Mouse (Mus musculus) stomach, postnatal 0 days (tissue): ENCODE measurements around the gene L3mbtl4. TPM values are rescaled to one million over a fixed set of nuclear protein-coding genes. Genes with fewer than 3 reads are reported as not detected.

Source experiments
- ATAC-seq: fragments of 200-750 bp; cut with Nextera tagmentation; 2 replicates; pipeline ENCODE4 v1.8.0; 2017; ENCODE audit not compliant: low FRiP score, low TSS enrichment
- DNase-seq: peaks from one replicate; pipeline ENCODE4 v3.0.0-alpha.2; 2016; ENCODE audit warnings: low spot score
- H3K27ac ChIP-seq: fragments of 300-500 bp; sonication (generic); replicated peaks from 2 replicates; pipeline ENCODE4 v1.5.1; 2014; ENCODE audit warnings: mild to moderate bottlenecking, control low read depth
- H3K27me3 ChIP-seq: fragments of 300-500 bp; sonication (generic); 2 replicates; pipeline ENCODE4 v1.6.1; 2014; ENCODE audit warnings: low read length; ENCODE audit not compliant: control insufficient read depth, insufficient read depth
- H3K36me3 ChIP-seq: fragments of 300-500 bp; sonication (generic); 2 replicates; pipeline ENCODE4 v1.6.1; 2014; ENCODE audit warnings: low read length, mixed read lengths; ENCODE audit not compliant: control insufficient read depth, insufficient read depth
- H3K4me1 ChIP-seq: fragments of 300-500 bp; sonication (generic); replicated peaks from 2 replicates; pipeline ENCODE4 v1.6.1; 2014; ENCODE audit warnings: antibody characterized with exemption; ENCODE audit not compliant: control insufficient read depth, insufficient read depth
- H3K4me2 ChIP-seq: fragments of 300-500 bp; sonication (generic); replicated peaks from 2 replicates; pipeline ENCODE4 v1.6.1; 2014; ENCODE audit warnings: low read depth, mild to moderate bottlenecking, control low read depth, moderate library complexity
- H3K4me3 ChIP-seq: fragments of 300-500 bp; sonication (generic); 2 replicates; pipeline ENCODE4 v1.5.1; 2014; ENCODE audit warnings: low read depth, low read length, control low read depth
- H3K9ac ChIP-seq: fragments of 300-500 bp; sonication (generic); 2 replicates; pipeline ENCODE4 v1.6.1; 2014; ENCODE audit warnings: mild to moderate bottlenecking, low read length, control low read depth, mixed read lengths
- H3K9me3 ChIP-seq: fragments of 300-500 bp; sonication (generic); 2 replicates; pipeline ENCODE4 v1.6.1; 2016; ENCODE audit warnings: low read length; ENCODE audit not compliant: control insufficient read depth
- CTCF ChIP-seq: IDR thresholded peaks from 2 replicates; pipeline ENCODE4 v1.5.1; 2016; ENCODE audit warnings: antibody characterized with exemption, low read depth, mild to moderate bottlenecking, moderate library complexity
- EP300 ChIP-seq: optimal IDR thresholded peaks from 2 replicates; pipeline ENCODE3; 2016; ENCODE audit warnings: antibody characterized with exemption
- WGBS: fragments of 180-500 bp; shearing (Covaris S2); extraction: QIAGEN DNeasy Blood & Tissue Kit; methylation state at CpG from one replicate; pipeline ENCODE4 v1.1.7; 2014; 5-methylcytosine and 5-hydroxymethylcytosine counted together
- polyA plus RNA-seq: library from polyadenylated mRNA; unstranded; fragments of >200 nt; fragmentation: Nextera tagmentation; extraction: Ambion mirVana; gene quantifications from 2 replicates; pipeline ENCODE4 v1.2.1, GENCODE M21; 2015

The L3mbtl4 gene
- polyA plus RNA-seq, 1 experiment from 2014 or later = not detected

DNA sequence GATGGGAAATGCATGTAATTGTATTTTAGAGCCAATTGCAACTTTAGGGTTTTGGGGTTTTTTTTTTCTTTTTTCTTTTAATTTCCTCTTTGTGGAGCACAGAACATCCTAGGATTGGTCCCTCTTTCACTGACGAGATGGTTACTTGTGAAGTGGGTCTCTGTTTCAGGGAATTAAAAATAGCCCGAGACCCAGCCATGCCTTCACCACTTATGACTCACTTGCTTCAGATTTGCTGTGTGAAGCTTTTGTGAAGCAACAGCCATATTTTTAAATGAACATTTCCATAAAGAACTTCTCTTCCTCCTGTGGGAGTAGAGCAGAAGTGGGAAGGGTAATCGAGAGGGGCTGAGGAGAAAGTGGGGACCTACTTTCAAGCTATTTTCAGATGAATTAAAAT lies 485.3 kb downstream of the L3mbtl4 start:
- TF ChIP-seq EP300 (no peak), CTCF (no peak)
- H3K4me2 ChIP-seq = no peak overlapping the region
- no peak overlapping the region for H3K27ac ChIP-seq
- WGBS = 69% methylated on average over 3 of the region's 3 CpGs
- H3K9me3 ChIP-seq = no peaks in the 10 kb centered on the region
- no peaks in the 10 kb centered on the region for H3K36me3 ChIP-seq
- H3K4me1 ChIP-seq = no peaks in the 10 kb centered on the region
- H3K4me3 ChIP-seq = no peak overlapping the region
- ATAC-seq (no peak), DNase-seq (no peak)
- no peak overlapping the region for H3K9ac ChIP-seq
- no peaks in the 10 kb centered on the region for H3K27me3 ChIP-seq

DNA sequence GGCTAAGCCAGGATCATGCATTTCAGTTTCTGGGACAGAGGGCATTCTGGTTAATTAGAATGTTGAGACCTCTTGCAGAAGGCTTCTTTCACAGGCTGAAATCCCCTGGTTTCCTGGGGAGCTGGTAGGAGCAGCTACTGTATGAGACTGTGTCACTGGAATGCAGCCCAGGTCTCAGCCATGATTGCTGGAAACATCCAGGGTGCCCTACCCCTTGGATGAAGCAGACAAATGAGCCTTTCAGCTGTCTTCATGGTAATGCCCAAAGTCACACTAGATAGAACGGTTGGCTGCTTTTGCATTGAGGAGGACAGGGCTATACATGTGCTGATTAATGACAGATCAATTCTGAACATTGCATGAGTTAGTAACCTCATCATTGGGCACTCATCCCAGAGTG lies 486.4 kb downstream of the L3mbtl4 start:
- Histone ChIP-seq H3K27me3 (no peaks in the 10 kb centered on the region), H3K9ac (no peak overlapping the region), H3K4me2 (no peak overlapping the region), H3K4me3 (no peak overlapping the region), H3K27ac (no peak overlapping the region), H3K4me1 (no peaks in the 10 kb centered on the region), H3K9me3 (no peaks in the 10 kb centered on the region), H3K36me3 (no peaks in the 10 kb centered on the region)
- ATAC-seq = no peak
- no peak for DNase-seq
- TF ChIP-seq CTCF = no peak
- no peak for TF ChIP-seq EP300
- 75% methylated on average over 1 of the region's 1 CpGs for WGBS

GRCm38 (mm10) chr17:68764329-68764880 lies 490.8 kb downstream of the L3mbtl4 start:
- DNase-seq (no peak), ATAC-seq (no peak)
- no peak overlapping the region for H3K27ac ChIP-seq
- no peak overlapping the region for H3K4me3 ChIP-seq
- no peaks in the 10 kb centered on the region for H3K9me3 ChIP-seq
- H3K27me3 ChIP-seq = no peaks in the 10 kb centered on the region
- H3K36me3 ChIP-seq = no peaks in the 10 kb centered on the region
- no peak overlapping the region for H3K4me2 ChIP-seq
- H3K9ac ChIP-seq = no peak overlapping the region
- WGBS = 74% methylated on average over 10 of the region's 10 CpGs
- no peaks in the 10 kb centered on the region for H3K4me1 ChIP-seq
- no peak for TF ChIP-seq CTCF
- no peak for TF ChIP-seq EP300

DNA sequence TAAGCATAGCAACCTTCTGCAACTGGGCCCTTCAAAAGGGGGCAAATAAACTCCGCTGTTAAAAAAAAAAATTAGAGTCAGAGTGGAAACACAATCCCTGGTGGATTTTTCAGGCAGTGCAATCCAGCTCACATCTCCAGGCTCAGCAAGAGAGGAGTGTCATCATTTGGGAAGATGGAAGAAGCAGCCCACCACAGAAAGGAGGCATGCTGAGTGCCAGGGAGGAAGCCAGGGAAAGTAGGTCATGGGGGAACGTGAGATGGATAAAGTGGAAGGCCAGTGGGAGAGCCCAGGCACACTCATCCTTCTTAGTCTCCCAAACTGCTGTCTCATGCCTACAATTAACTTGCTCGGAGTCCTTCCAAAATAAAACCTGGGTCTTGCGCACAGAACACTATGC lies 496.0 kb downstream of the L3mbtl4 start:
- DNase-seq (no peak), ATAC-seq (no peak)
- 84% methylated on average over 4 of the region's 4 CpGs for WGBS
- Histone ChIP-seq H3K9ac (no peak overlapping the region), H3K4me3 (no peak overlapping the region), H3K36me3 (no peaks in the 10 kb centered on the region), H3K4me1 (no peaks in the 10 kb centered on the region), H3K27me3 (no peaks in the 10 kb centered on the region), H3K27ac (no peak overlapping the region), H3K4me2 (no peak overlapping the region), H3K9me3 (no peaks in the 10 kb centered on the region)
- TF ChIP-seq CTCF (no peak), EP300 (no peak)

- no peak overlapping the region for H3K27ac ChIP-seq
- H3K27me3 ChIP-seq = no peaks in the 10 kb centered on the region
- DNase-seq (no peak), ATAC-seq (no peak)
- no peak overlapping the region for H3K4me3 ChIP-seq
- H3K9ac ChIP-seq = no peak overlapping the region
- H3K9me3 ChIP-seq = no peaks in the 10 kb centered on the region
- 48% methylated on average over 7 of the region's 7 CpGs for WGBS
- H3K4me1 ChIP-seq = no peaks in the 10 kb centered on the region
- TF ChIP-seq EP300 (no peak), CTCF (no peak)
- no peaks in the 10 kb centered on the region for H3K36me3 ChIP-seq
- H3K4me2 ChIP-seq = no peak overlapping the region
Observed at GRCm38 (mm10) chr17:68771046-68771750, 497.6 kb downstream of the L3mbtl4 start.

GRCm38 (mm10) chr17:68793741-68794140 lies 520.1 kb downstream of the L3mbtl4 start:
- TF ChIP-seq EP300 (no peak), CTCF (no peak)
- WGBS = 85% methylated on average over 4 of the region's 4 CpGs
- ATAC-seq = no peak

More at GRCm38 (mm10) chr17:68793741-68794140, 520.1 kb downstream of the L3mbtl4 start:
- Histone ChIP-seq H3K9me3 (no peaks in the 10 kb centered on the region), H3K4me1 (no peaks in the 10 kb centered on the region), H3K27me3 (no peaks in the 10 kb centered on the region), H3K27ac (no peak overlapping the region), H3K4me3 (no peak overlapping the region), H3K36me3 (no peaks in the 10 kb centered on the region), H3K9ac (no peak overlapping the region), H3K4me2 (no peak overlapping the region)
- DNase-seq = no peak
